Mouse (Mus musculus) embryo, embryonic 11 days (tissue): ENCODE measurements around the gene Slc22a29.
"Not testable (repeated sequence)": the region's sequence is repeated elsewhere in the genome, so short reads cannot be mapped to it uniquely, and the experiment has no call there.

Source experiments
- DNase-seq: peaks from one replicate; pipeline ENCODE4 v3.0.0-alpha.2; 2015

Gene Slc22a29

GRCm38 (mm10) chr19:8218800-8219199 is at the start of gene Slc22a29:
Gene Slc22a29, minus strand, starts transcription at chr19:8218900.
- no peak for DNase-seq

DNA sequence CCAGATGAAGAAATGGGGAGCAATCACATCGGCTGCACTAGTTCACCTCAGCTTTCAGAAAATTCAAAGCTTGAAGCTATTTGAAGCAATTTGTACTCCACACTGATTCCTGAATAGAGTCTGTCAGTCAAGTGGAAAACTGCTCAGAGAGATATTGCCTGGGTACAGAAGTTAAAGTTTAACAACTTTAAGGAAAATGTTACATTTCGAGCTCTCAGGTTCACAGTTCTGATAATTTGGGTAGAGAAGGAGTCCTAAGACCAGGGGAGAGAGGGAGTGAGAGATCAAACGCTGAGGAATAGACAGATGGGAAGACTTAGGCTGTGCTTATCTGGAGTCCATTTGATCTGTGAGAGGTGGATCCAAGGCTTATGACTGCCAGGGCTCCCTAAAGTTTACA is 46.6 kb upstream of the Slc22a29 start:
- no peak for DNase-seq

DNA sequence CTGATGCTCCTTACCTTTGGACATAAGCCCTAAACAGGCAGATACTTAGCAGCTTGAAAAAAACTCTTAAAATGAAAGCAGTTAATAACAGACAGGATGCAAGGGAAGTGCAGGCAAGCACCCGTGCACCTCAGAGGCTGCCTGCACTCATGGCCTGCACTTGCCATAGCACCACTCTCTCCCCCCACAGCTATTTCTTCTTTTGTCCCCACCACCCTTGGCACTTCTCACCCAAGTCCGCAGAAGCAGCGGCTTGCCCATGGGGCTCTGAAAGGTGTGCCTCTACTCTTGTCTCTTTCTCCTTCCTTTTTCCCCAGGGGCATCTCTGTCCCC is 34.0 kb upstream of the Slc22a29 start:
- no peak for DNase-seq

DNA sequence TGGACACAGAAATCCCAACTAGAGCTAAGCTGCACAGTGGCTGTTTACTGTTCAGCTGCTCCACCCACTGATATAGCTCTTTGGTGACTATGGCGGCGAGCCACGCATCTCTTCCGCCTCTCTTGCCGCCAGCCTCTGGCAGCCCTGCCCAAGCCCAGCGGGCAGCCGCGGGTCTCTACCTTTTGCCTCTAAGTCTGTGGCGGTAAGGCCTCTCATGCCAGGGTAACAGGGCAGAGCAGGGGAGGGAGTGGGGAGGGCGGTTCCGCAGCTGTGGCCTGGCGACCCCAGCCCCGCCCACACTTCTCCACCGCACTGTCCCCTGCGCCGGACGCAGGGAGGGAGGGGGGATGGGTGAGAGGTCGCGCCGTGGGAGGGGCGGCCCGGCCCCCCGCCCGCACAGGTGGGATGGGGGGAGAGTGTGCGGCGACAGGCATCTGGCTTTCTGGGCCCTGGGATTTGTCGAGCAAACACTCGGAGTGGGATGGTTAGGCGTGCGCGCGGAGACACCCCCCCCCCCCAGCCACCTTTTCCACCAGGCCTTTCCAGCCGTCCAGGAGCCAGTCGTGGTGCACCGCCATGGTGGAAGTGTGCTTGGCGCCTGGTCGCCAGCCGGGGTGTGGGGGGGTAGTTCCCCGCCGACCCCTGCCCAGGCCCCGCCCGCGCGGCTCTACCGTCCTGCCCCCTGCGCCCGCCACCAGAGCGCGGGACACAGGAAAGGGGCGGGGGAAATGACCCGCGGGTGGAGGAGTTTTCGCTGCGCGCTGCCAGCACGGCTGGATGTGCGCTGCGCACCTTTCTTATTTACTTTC is 33.4 kb upstream of the Slc22a29 start:
- peak; percentile 63 for DNase-seq

DNA sequence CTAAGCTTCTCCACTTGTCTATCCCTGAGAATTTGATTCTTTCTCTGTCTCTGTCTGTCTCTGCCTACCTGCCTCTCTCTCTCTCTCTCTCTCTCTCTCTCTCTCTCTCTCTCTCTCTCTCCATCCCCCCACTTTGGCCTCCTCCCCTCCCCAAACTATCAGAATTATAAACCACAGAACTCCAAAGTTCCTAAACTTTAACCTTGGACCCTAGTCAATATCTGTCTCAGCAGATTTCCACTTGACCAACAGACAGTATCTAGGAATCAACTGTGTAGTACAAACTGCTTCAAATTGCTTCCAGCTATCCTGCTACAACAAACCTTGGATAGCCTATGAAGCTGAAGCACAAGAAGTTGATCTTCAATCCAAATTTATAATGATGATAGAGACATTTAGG is 10.2 kb upstream of the Slc22a29 start:
- no peak for DNase-seq

- DNase-seq = no peak
Measured at GRCm38 (mm10) chr19:8148787-8149523, 69.7 kb downstream of the Slc22a29 start.

DNA sequence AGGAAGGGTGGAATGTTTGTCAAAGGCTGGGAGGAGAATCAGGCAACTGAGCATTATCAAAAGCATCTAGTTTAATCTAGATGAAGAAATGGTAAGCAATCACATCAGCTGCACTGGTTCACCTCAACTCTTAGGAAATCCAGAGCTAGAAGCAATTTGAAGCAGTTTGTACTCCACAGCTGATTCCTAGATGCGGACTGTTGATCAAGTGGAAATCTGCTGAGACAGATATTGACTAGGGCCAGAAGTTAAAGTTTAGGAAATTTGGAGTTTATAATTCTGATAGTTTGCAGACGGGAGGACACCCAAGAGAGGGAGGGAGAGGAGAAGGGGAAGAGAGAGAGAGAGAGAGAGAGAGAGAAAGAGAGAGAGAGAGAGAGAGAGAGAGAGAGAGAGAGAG is 76.0 kb downstream of the Slc22a29 start:
- DNase-seq = not testable (repeated sequence)

DNA sequence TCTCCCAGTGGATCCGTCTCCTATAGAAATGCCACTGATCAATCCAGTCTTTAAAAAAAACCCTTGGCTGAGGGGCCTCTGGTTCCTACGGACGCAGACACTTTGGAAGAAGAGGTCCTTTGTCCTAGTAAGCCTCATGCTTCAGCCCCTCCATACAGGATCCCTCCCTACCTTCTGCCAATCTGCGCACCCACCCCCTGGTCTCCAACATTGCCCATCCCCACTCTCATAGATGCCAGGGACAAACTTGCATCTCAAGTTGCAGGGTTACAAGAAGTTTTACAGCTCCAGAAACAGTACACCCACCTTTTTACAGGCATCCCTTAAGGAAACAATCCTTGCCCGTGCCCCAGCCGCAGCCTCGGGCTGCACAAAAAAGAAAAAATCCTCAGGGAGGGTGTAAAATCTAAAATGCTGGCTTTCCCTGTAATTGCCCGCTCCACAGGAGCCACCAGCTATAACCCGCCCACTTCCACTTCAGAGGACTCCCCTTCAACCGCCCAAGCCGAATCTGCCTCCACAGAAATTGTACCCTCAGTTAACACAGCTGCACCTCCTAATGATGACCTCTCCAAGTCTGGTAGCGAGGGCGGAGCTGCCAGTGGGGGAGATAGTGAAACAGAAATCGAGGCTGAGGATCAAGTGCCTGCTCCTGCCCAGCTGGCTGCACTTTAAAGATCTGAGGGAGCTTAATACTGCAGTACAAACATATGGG is 84.4 kb downstream of the Slc22a29 start:
- DNase-seq = not testable (repeated sequence)

GRCm38 (mm10) chr19:8131881-8132280 is 86.8 kb downstream of the Slc22a29 start, which contains the start of gene Slc22a28:
Gene Slc22a28, minus strand, starts transcription at chr19:8131982.
- DNase-seq = not testable (repeated sequence)
